Mouse (Mus musculus) C3H10T1/2 (cell line): ENCODE results near the gene Olfr745. TPM values are rescaled to one million over a fixed set of nuclear protein-coding genes. Genes with fewer than 3 reads are reported as not detected.

ENCODE experiments used
- polyA plus RNA-seq, 2 experiments: library from polyadenylated mRNA; unstranded; fragments of >200 nt; fragmentation: generic; extraction: Trizol; gene quantifications; one replicate each; pipeline ENCODE4 v1.2.1; 2012; ENCODE audit warnings: missing spikeins in 2 of 2

Olfr745 gene
- polyA plus RNA-seq = not detected

DNA sequence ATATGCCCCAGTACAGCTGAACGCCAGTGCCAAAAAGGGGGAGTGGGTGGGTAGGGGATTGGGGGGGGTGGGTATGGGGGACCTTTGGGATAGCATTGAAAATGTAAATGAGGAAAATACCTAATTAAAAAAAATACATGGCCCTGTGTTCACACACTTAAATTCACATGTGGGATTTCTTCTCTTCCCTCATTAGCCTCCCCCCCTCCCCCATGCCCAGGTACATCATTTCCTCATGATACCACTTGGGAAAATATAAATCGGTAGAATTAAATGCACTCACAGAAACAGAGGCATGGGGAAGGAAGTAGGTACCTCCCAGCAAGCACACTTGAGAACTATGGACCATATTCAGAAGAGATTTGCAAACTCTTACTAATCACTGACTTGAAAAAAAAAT, at the start of gene Olfr745:
Gene Olfr745, plus strand, starts transcription at position 301 of the 400 bp plus-strand sequence.

DNA sequence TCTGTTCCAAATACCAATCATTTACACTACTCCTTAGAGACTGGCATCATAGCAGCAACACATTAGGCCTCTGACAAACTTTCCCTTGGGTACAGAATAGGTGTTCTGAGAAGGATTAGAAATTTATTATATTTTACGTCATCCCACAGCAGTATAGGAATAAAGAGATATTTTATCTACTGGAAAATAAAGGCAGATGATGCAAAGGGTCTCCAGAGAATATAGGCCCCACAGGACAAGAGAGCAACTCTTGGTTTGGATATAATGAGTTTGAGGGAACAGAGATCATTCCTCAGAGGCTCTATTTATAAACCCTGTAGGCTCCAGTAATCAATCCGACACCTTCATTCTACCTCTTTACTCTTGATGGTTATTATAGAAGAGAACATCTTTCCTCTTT, 24.6 kb upstream of the Olfr745 start, which contains the start of gene Olfr744:
Gene Olfr744, plus strand, starts transcription at position 301 of the 400 bp plus-strand sequence.

DNA sequence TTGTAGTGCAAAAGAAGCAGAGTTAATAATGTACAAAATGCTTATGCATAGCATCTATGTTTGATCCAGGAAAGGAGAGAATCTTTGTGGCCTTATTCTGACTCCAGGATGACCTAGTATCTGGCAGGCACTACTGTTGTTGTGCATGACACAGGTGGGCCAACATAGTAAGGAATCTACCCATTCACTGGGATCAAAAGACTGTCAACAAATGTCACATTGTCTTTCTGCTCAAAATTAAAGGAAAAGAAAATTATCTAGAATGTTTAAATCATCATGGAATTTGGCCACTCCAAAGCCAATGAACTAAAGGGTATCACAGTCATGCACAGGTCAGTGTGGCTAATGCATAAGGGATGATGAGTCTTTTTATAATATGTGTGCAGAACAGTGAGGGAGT, 7.6 kb downstream of the Olfr745 start, which contains the start of gene Olfr746:
Gene Olfr746, plus strand, starts transcription at position 301 of the 400 bp plus-strand sequence.

DNA sequence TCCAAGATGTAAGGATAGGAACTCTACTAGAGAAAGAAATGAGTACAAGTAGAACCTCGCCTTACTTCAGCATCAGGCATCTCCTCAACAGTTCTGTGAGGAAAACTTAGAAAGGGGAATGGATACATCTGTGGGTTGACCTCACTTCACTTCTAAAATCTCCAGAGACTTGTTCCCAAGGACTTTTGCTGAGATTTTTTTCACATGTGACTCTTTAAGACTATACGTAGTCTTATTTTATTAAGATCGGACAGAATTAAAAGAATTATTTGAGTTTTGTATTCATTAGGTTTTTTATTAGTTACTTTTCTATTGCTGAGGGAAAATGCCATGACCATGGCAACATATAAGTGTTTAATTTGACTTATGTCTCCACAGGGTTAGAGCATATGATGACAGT, 53.9 kb downstream of the Olfr745 start, which contains the start of gene Olfr747:
Gene Olfr747, minus strand, starts transcription at position 101 of the 400 bp plus-strand sequence.

Other genes starting within 250 kb of the Olfr745 start
- not detected for gene Olfr738, start 231.8 kb upstream of the Olfr745 start, polyA plus RNA-seq
- not detected for gene Olfr739, start 220.8 kb upstream of the Olfr745 start, polyA plus RNA-seq
- not detected for gene Olfr740, start 193.8 kb upstream of the Olfr745 start, polyA plus RNA-seq
- gene Olfr741, start 166.7 kb upstream of the Olfr745 start, polyA plus RNA-seq = not detected
- gene Olfr742, start 135.8 kb upstream of the Olfr745 start, polyA plus RNA-seq = not detected
- not detected for gene Olfr743, start 117.5 kb upstream of the Olfr745 start, polyA plus RNA-seq
- not detected for gene Olfr744, start 24.5 kb upstream of the Olfr745 start, polyA plus RNA-seq
- not detected for gene Olfr746, start 7.7 kb downstream of the Olfr745 start, polyA plus RNA-seq
- gene Olfr747, start 53.8 kb downstream of the Olfr745 start, polyA plus RNA-seq = not detected
- gene Olfr748, start 68.0 kb downstream of the Olfr745 start, polyA plus RNA-seq = not detected
- gene Olfr749, start 105.7 kb downstream of the Olfr745 start, polyA plus RNA-seq = not detected
- gene Ttc5, start 146.1 kb downstream of the Olfr745 start, polyA plus RNA-seq = 10 to 100 TPM in 1 of 2 experiments, 1 to 10 TPM in 1; 4.6 to 27.5 TPM
- gene Ccnb1ip1, start 168.3 kb downstream of the Olfr745 start, polyA plus RNA-seq = not detected
- gene Parp2, start 168.5 kb downstream of the Olfr745 start, polyA plus RNA-seq = 10 to 100 TPM in 1 of 2 experiments, 1 to 10 TPM in 1; 2.8 to 16.9 TPM
- 10 to 100 TPM; 12.0 to 25.0 TPM for gene Tep1, start 231.2 kb downstream of the Olfr745 start, polyA plus RNA-seq